Comparison of ENCODE assay signal across 8 mouse cellular contexts in genomic region chr17:32319950-32320349, GRCm38 (mm10). TPM values are rescaled to one million over a fixed set of nuclear protein-coding genes. Genes with fewer than 3 reads are reported as not detected.
DNase-seq lines count a peak whose midpoint lies in the region; ATAC-seq lines count a peak whose summit lies in the region.

No protein-coding gene starts in this region.

- H3K9me3 ChIP-seq in lung, embryonic 16.5 days (ENCODE audit: control insufficient read depth, low read length): no peaks in the 10 kb centered on the region
- no peaks in the 10 kb centered on the region for H3K9me3 ChIP-seq in hindbrain, embryonic 12.5 days (replicated peaks)
- no peaks in the 10 kb centered on the region for H3K9me3 ChIP-seq in midbrain, embryonic 16.5 days (replicated peaks; ENCODE audit: control insufficient read depth, low read length, poor library complexity, severe bottlenecking)

- peak overlapping the region; percentile 97 for H3K4me3 ChIP-seq in lung, embryonic 16.5 days (ENCODE audit: low read length)
- H3K4me3 ChIP-seq in hindbrain, embryonic 12.5 days: peak overlapping the region; percentile 91
- H3K4me3 ChIP-seq in midbrain, embryonic 16.5 days (ENCODE audit: low read depth, low read length): peak overlapping the region; percentile 71

- peak overlapping the region; percentile 91 for H3K27ac ChIP-seq in lung, embryonic 16.5 days (ENCODE audit: low read length)
- peak overlapping the region; percentile 97 for H3K27ac ChIP-seq in hindbrain, embryonic 12.5 days
- H3K27ac ChIP-seq in midbrain, embryonic 16.5 days (ENCODE audit: low read length): peak overlapping the region; percentile 96

- WGBS in lung, embryonic 16.5 days: 1% methylated on average over 7 of the region's 7 CpGs
- 0% methylated on average over 7 of the region's 7 CpGs for WGBS in hindbrain, embryonic 12.5 days
- 1% methylated on average over 7 of the region's 7 CpGs for WGBS in midbrain, embryonic 16.5 days

- H3K4me2 ChIP-seq in lung, embryonic 16.5 days (ENCODE audit: low read depth, low read length): peak overlapping the region; percentile 80
- peak overlapping the region; percentile 92 for H3K4me2 ChIP-seq in hindbrain, embryonic 12.5 days (replicated peaks)
- peak overlapping the region; percentile 59 for H3K4me2 ChIP-seq in midbrain, embryonic 16.5 days (ENCODE audit: low read length)

- peaks cover 16% of the 10 kb centered on the region for H3K4me1 ChIP-seq in lung, embryonic 16.5 days (replicated peaks; ENCODE audit: control insufficient read depth, insufficient read depth, low read length)
- peaks cover 24% of the 10 kb centered on the region for H3K4me1 ChIP-seq in hindbrain, embryonic 12.5 days
- H3K4me1 ChIP-seq in midbrain, embryonic 16.5 days (ENCODE audit: control insufficient read depth, insufficient read depth, low read length): peaks cover 23% of the 10 kb centered on the region

- ATAC-seq in lung, embryonic 16.5 days (ENCODE audit: low read depth): no peak
- no peak for ATAC-seq in hindbrain, embryonic 12.5 days (ENCODE audit: low FRiP score)
- no peak for ATAC-seq in midbrain, embryonic 16.5 days

- no peaks in the 10 kb centered on the region for H3K27me3 ChIP-seq in lung, embryonic 16.5 days (ENCODE audit: control insufficient read depth, insufficient read depth, low read depth, low read length)
- H3K27me3 ChIP-seq in hindbrain, embryonic 12.5 days: no peaks in the 10 kb centered on the region
- no peaks in the 10 kb centered on the region for H3K27me3 ChIP-seq in midbrain, embryonic 16.5 days (ENCODE audit: control insufficient read depth, insufficient read depth, low read depth, low read length)

- peak overlapping the region; percentile 81 for H3K9ac ChIP-seq in lung, embryonic 16.5 days (ENCODE audit: low read length)
- peak overlapping the region; percentile 92 for H3K9ac ChIP-seq in hindbrain, embryonic 12.5 days
- peak overlapping the region; percentile 79 for H3K9ac ChIP-seq in midbrain, embryonic 16.5 days (ENCODE audit: low read depth, low read length)

- DNase-seq in adrenal gland, adult 2 months: peak; percentile 34
- no peak for DNase-seq in adrenal gland, adult (ENCODE audit: inconsistent age in 2 of 2, low spot score in 1 of 2)
- DNase-seq in lung, postnatal 14 days: no peak
- no peak for DNase-seq in left cerebral cortex, adult 11 months (ENCODE audit: low spot score)
- no peak for DNase-seq in natural killer cell, adult 2 months (ENCODE audit: low spot score in 2 of 2)

- peaks cover 34% of the 10 kb centered on the region for H3K36me3 ChIP-seq in lung, embryonic 16.5 days (ENCODE audit: control insufficient read depth, insufficient read depth, low read length)
- peaks cover 42% of the 10 kb centered on the region for H3K36me3 ChIP-seq in hindbrain, embryonic 12.5 days
- peaks cover 22% of the 10 kb centered on the region for H3K36me3 ChIP-seq in midbrain, embryonic 16.5 days (ENCODE audit: control insufficient read depth, insufficient read depth, low read length)

RNA-seq across cellular contexts. Expression of gene Akap8, which starts 1.1 kb away (rescaled TPM):
- total RNA-seq in adrenal gland, adult 2 months (2021): 10 to 100 TPM; 58.1 to 88.6 TPM
- polyA plus RNA-seq in adrenal gland, adult 2 months (2012; rRNA removed): 79.3 and 90.7 TPM in 2 replicates
- 92.9 and 100 TPM in 2 replicates for polyA plus RNA-seq in lung, embryonic 16.5 days (2015; fragmentation: Nextera tagmentation; extraction: Ambion mirVana)
- 131 TPM in 2 replicates for polyA plus RNA-seq in hindbrain, embryonic 12.5 days (2016; fragmentation: Nextera tagmentation; extraction: Ambion mirVana)
- polyA plus RNA-seq in midbrain, embryonic 16.5 days (2015; fragmentation: Nextera tagmentation; extraction: Ambion mirVana): 101 and 109 TPM in 2 replicates

RNA-seq across cellular contexts. Expression of gene Akap8l, which starts 30.5 kb away (rescaled TPM):
- total RNA-seq in adrenal gland, adult 2 months (2021): 100 to 1,000 TPM in 1 of 2 experiments, 10 to 100 TPM in 1; 74.1 to 117 TPM
- polyA plus RNA-seq in adrenal gland, adult 2 months (2012; rRNA removed): 398 and 521 TPM in 2 replicates
- 101 and 108 TPM in 2 replicates for polyA plus RNA-seq in lung, embryonic 16.5 days (2015; fragmentation: Nextera tagmentation; extraction: Ambion mirVana)
- 134 and 138 TPM in 2 replicates for polyA plus RNA-seq in hindbrain, embryonic 12.5 days (2016; fragmentation: Nextera tagmentation; extraction: Ambion mirVana)
- 160 and 166 TPM in 2 replicates for polyA plus RNA-seq in midbrain, embryonic 16.5 days (2015; fragmentation: Nextera tagmentation; extraction: Ambion mirVana)

RNA-seq across cellular contexts. Expression of gene Brd4, which starts 35.4 kb away (rescaled TPM):
- total RNA-seq in adrenal gland, adult 2 months (2021): 100 to 1,000 TPM in 1 of 2 experiments, 10 to 100 TPM in 1; 76.0 to 146 TPM
- polyA plus RNA-seq in adrenal gland, adult 2 months (2012; rRNA removed): 30.6 and 42.8 TPM in 2 replicates
- polyA plus RNA-seq in lung, embryonic 16.5 days (2015; fragmentation: Nextera tagmentation; extraction: Ambion mirVana): 70.6 and 83.2 TPM in 2 replicates
- polyA plus RNA-seq in hindbrain, embryonic 12.5 days (2016; fragmentation: Nextera tagmentation; extraction: Ambion mirVana): 108 and 112 TPM in 2 replicates
- 84.3 and 84.6 TPM in 2 replicates for polyA plus RNA-seq in midbrain, embryonic 16.5 days (2015; fragmentation: Nextera tagmentation; extraction: Ambion mirVana)
